16 mouse cellular contexts compared by ENCODE assay signal in genomic region chr11:68295474-68295873, GRCm38 (mm10).
"Had no signal": no experiment of that assay in that cellular context is flagged by ENCODE, and none has a peak within 500 bp of the region (broad histone marks: within the 10 kb centered on the region; RNA-seq: fewer than 3 reads in every experiment).

No protein-coding gene starts in this region.

- H3K36me3 ChIP-seq: neural tube, embryonic 13.5 days; neural tube, embryonic 15.5 days; stomach, embryonic 15.5 days had no signal

- H3K4me3 ChIP-seq: neural tube, embryonic 13.5 days; neural tube, embryonic 15.5 days; stomach, embryonic 15.5 days had no signal

- H3K27me3 ChIP-seq: stomach, embryonic 15.5 days had no signal

- H3K9ac ChIP-seq: neural tube, embryonic 13.5 days; neural tube, embryonic 15.5 days; stomach, embryonic 15.5 days had no signal

- H3K27ac ChIP-seq: neural tube, embryonic 13.5 days; neural tube, embryonic 15.5 days; stomach, embryonic 15.5 days; stomach, postnatal 0 days had no signal

- H3K4me2 ChIP-seq: neural tube, embryonic 13.5 days; neural tube, embryonic 15.5 days; stomach, embryonic 15.5 days had no signal

- DNase-seq: retina, postnatal 1 day; right cerebral cortex, adult 18-20 months; right cerebral cortex, postnatal 14 days; right cerebral cortex, postnatal 25 days; right cerebral cortex, postnatal 4 days; spleen, adult 18-20 months; thymus, adult 18-20 months; thymus, adult 2 months; thymus, postnatal 14 days; thymus, postnatal 25 days; thymus, postnatal 36 days; thymus, postnatal 4 days had no signal

- H3K9me3 ChIP-seq: neural tube, embryonic 13.5 days; neural tube, embryonic 15.5 days; stomach, embryonic 15.5 days had no signal
